ENCODE assay signal across 19 mouse cellular contexts in genomic region chr4:107318646-107319045, GRCm38 (mm10). TPM values are rescaled to one million over a fixed set of nuclear protein-coding genes. Genes with fewer than 3 reads are reported as not detected.
"Had no signal": no experiment of that assay in that cellular context is flagged by ENCODE, and none has a peak within 500 bp of the region (broad histone marks: within the 10 kb centered on the region; RNA-seq: fewer than 3 reads in every experiment).

No protein-coding gene starts in this region.

- ATAC-seq: liver, embryonic 12.5 days; midbrain, embryonic 16.5 days had no signal

- DNase-seq: lung, adult 18-20 months; lung, embryonic 14.5 days; lung, postnatal 10 days; lung, postnatal 4 days; midbrain, embryonic 14.5 days; right cerebral cortex, postnatal 25 days; thymus, adult 18-20 months; thymus, postnatal 14 days; thymus, postnatal 36 days had no signal

RNA-seq across cellular contexts. Expression of gene Dio1, which starts 11.7 kb away (rescaled TPM):
- total RNA-seq: megakaryocyte, adult 5-6 weeks; megakaryocyte-erythroid progenitor cell, adult 5-6 weeks; neutrophil, adult 5-6 weeks had no signal
- polyA plus RNA-seq: liver, embryonic 12.5 days; liver, embryonic 14.5 days; lung, embryonic 14.5 days; midbrain, embryonic 10.5 days; midbrain, embryonic 12.5 days; midbrain, embryonic 14.5 days; midbrain, embryonic 16.5 days; neural tube, embryonic 12.5 days; neural tube, embryonic 14.5 days had no signal
